Mouse (Mus musculus) hindbrain, embryonic 11.5 days (tissue): ENCODE measurements around the gene Col4a6. TPM values are rescaled to one million over a fixed set of nuclear protein-coding genes. Genes with fewer than 3 reads are reported as not detected.

Experiments used
- ATAC-seq: fragments of 200-750 bp; cut with Nextera tagmentation; 2 replicates; pipeline ENCODE4 v1.8.0; 2017; ENCODE audit warnings: mild to moderate bottlenecking, moderate TSS enrichment, moderate library complexity; ENCODE audit not compliant: low FRiP score
- DNase-seq: peaks from one replicate; pipeline ENCODE4 v3.0.0-alpha.2; 2015; ENCODE audit warnings: low spot score
- H3K27ac ChIP-seq: fragments of 300-500 bp; sonication (generic); 2 replicates; pipeline ENCODE4 v1.5.1; 2014; ENCODE audit warnings: mild to moderate bottlenecking, low read depth, low read length
- H3K27me3 ChIP-seq: fragments of 300-500 bp; sonication (generic); 2 replicates; pipeline ENCODE4 v1.6.1; 2014; ENCODE audit warnings: mild to moderate bottlenecking, low read length, moderate library complexity, mixed read lengths; ENCODE audit not compliant: control insufficient read depth, insufficient read depth
- H3K36me3 ChIP-seq: fragments of 300-500 bp; sonication (generic); 2 replicates; pipeline ENCODE4 v1.6.1; 2014; ENCODE audit warnings: mild to moderate bottlenecking, low read length, moderate library complexity, mixed read lengths; ENCODE audit not compliant: control insufficient read depth, insufficient read depth
- H3K4me1 ChIP-seq: fragments of 300-500 bp; sonication (generic); replicated peaks from 2 replicates; pipeline ENCODE4 v1.6.1; 2014; ENCODE audit warnings: low read length, mixed read lengths; ENCODE audit not compliant: control insufficient read depth, insufficient read depth
- H3K4me2 ChIP-seq: fragments of 300-500 bp; sonication (generic); replicated peaks from 2 replicates; pipeline ENCODE4 v1.6.1; 2014; ENCODE audit warnings: mild to moderate bottlenecking, low read depth, low read length
- H3K4me3 ChIP-seq: fragments of 300-500 bp; sonication (generic); 2 replicates; pipeline ENCODE4 v1.5.1; 2014; ENCODE audit warnings: low read depth, low read length
- H3K9ac ChIP-seq: fragments of 300-500 bp; sonication (generic); 2 replicates; pipeline ENCODE4 v1.6.1; 2014; ENCODE audit warnings: low read depth, low read length
- H3K9me3 ChIP-seq: fragments of 300-500 bp; sonication (generic); 2 replicates; pipeline ENCODE4 v1.6.1; 2016; ENCODE audit warnings: low read length; ENCODE audit not compliant: control insufficient read depth
- WGBS: fragments of 180-500 bp; shearing (Covaris S2); extraction: QIAGEN DNeasy Blood & Tissue Kit; methylation state at CpG from one replicate; pipeline ENCODE4 v1.1.7; 2014; 5-methylcytosine and 5-hydroxymethylcytosine counted together
- polyA plus RNA-seq: library from polyadenylated mRNA; unstranded; fragments of >200 nt; fragmentation: Nextera tagmentation; extraction: Ambion mirVana; gene quantifications from 2 replicates; pipeline ENCODE4 v1.2.1, GENCODE M21; 2014

Gene Col4a6
- polyA plus RNA-seq, 1 experiment from 2014 or later: 2.4 TPM

- no peak for DNase-seq
- Histone ChIP-seq H3K27ac (no peak overlapping the region), H3K36me3 (no peaks in the 10 kb centered on the region), H3K27me3 (no peaks in the 10 kb centered on the region), H3K9me3 (no peaks in the 10 kb centered on the region), H3K4me3 (no peak overlapping the region), H3K9ac (no peak overlapping the region), H3K4me2 (no peak overlapping the region), H3K4me1 (no peaks in the 10 kb centered on the region)
- 69% methylated on average over 2 of the region's 2 CpGs for WGBS
- ATAC-seq: no peak
These were observed 58.6 kb downstream of the Col4a6 start for GRCm38 (mm10) chrX:141415318-141415717.

- Histone ChIP-seq H3K27ac (no peak overlapping the region), H3K36me3 (no peaks in the 10 kb centered on the region), H3K4me3 (no peak overlapping the region), H3K4me2 (no peak overlapping the region), H3K4me1 (no peaks in the 10 kb centered on the region), H3K27me3 (peaks cover 2% of the 10 kb centered on the region; the same call in 1 of the 2 replicates), H3K9me3 (no peaks in the 10 kb centered on the region), H3K9ac (no peak overlapping the region)
- ATAC-seq (no peak), DNase-seq (no peak)
- WGBS: 81% methylated on average over 3 of the region's 3 CpGs
These were observed 77.6 kb downstream of the Col4a6 start for GRCm38 (mm10) chrX:141396243-141396642.

- Histone ChIP-seq H3K27ac (0 out of 2 replicates have a peak overlapping the region, but pooled peaks have one; percentile 7), H3K4me1 (no peaks in the 10 kb centered on the region), H3K9ac (no peak overlapping the region), H3K27me3 (peaks cover 2% of the 10 kb centered on the region), H3K36me3 (no peaks in the 10 kb centered on the region), H3K9me3 (no peaks in the 10 kb centered on the region), H3K4me3 (no peak overlapping the region), H3K4me2 (no peak overlapping the region)
- WGBS: 48% methylated on average over 3 of the region's 3 CpGs
- peak; percentile 5 for DNase-seq
- ATAC-seq: peak; percentile 81
These were observed 88.3 kb downstream of the Col4a6 start for GRCm38 (mm10) chrX:141385399-141386105.

GRCm38 (mm10) chrX:141384632-141385031, 89.2 kb downstream of the Col4a6 start:
- ATAC-seq: peak; percentile 80
- Histone ChIP-seq H3K9ac (no peak overlapping the region), H3K27me3 (peaks cover 2% of the 10 kb centered on the region), H3K4me1 (no peaks in the 10 kb centered on the region), H3K9me3 (no peaks in the 10 kb centered on the region), H3K4me3 (no peak overlapping the region), H3K36me3 (no peaks in the 10 kb centered on the region), H3K4me2 (no peak overlapping the region), H3K27ac (peak overlapping the region; percentile 39; the same call in 1 of the 2 replicates)
- peak; percentile 13 for DNase-seq
- 34% methylated on average over 2 of the region's 2 CpGs for WGBS

GRCm38 (mm10) chrX:141370276-141370675, 103.6 kb downstream of the Col4a6 start:
- 90% methylated on average over 1 of the region's 1 CpGs for WGBS
- no peaks in the 10 kb centered on the region for H3K36me3 ChIP-seq
- no peaks in the 10 kb centered on the region for H3K9me3 ChIP-seq
- no peak overlapping the region for H3K27ac ChIP-seq
- no peak overlapping the region for H3K4me3 ChIP-seq
- DNase-seq (no peak), ATAC-seq (no peak)
- no peaks in the 10 kb centered on the region; the same call in 1 of the 2 replicates for H3K27me3 ChIP-seq
- no peak overlapping the region for H3K4me2 ChIP-seq
- H3K4me1 ChIP-seq: no peaks in the 10 kb centered on the region
- no peak overlapping the region for H3K9ac ChIP-seq

GRCm38 (mm10) chrX:141363331-141363730, 110.5 kb downstream of the Col4a6 start:
- no peak overlapping the region for H3K27ac ChIP-seq
- H3K9me3 ChIP-seq: no peaks in the 10 kb centered on the region
- no peak overlapping the region for H3K4me2 ChIP-seq
- DNase-seq (no peak), ATAC-seq (no peak)
- no peaks in the 10 kb centered on the region for H3K4me1 ChIP-seq
- no peaks in the 10 kb centered on the region; the same call in 1 of the 2 replicates for H3K27me3 ChIP-seq
- no peaks in the 10 kb centered on the region for H3K36me3 ChIP-seq
- H3K4me3 ChIP-seq: no peak overlapping the region
- no peak overlapping the region for H3K9ac ChIP-seq

- no peaks in the 10 kb centered on the region for H3K27me3 ChIP-seq
- no peak overlapping the region for H3K9ac ChIP-seq
- H3K4me2 ChIP-seq: no peak overlapping the region
- no peak overlapping the region for H3K4me3 ChIP-seq
- ATAC-seq (no peak), DNase-seq (no peak)
- WGBS: 50% methylated on average over 2 of the region's 2 CpGs
- no peak overlapping the region for H3K27ac ChIP-seq
- no peaks in the 10 kb centered on the region for H3K36me3 ChIP-seq
- H3K9me3 ChIP-seq: no peaks in the 10 kb centered on the region
- no peaks in the 10 kb centered on the region for H3K4me1 ChIP-seq
These were observed 132.5 kb downstream of the Col4a6 start for GRCm38 (mm10) chrX:141341417-141341816.

- H3K9me3 ChIP-seq: no peaks in the 10 kb centered on the region
- WGBS: 81% methylated on average over 2 of the region's 2 CpGs
- DNase-seq: no peak
- H3K27me3 ChIP-seq: peaks cover 3% of the 10 kb centered on the region; the same call in 1 of the 2 replicates
- H3K4me1 ChIP-seq: no peaks in the 10 kb centered on the region
- no peak overlapping the region for H3K4me3 ChIP-seq
- ATAC-seq: no peak
- H3K27ac ChIP-seq: no peak overlapping the region
- no peak overlapping the region for H3K4me2 ChIP-seq
- H3K9ac ChIP-seq: no peak overlapping the region
- H3K36me3 ChIP-seq: no peaks in the 10 kb centered on the region
These were observed 145.8 kb downstream of the Col4a6 start for GRCm38 (mm10) chrX:141328044-141328443.

GRCm38 (mm10) chrX:141324201-141324600, 149.7 kb downstream of the Col4a6 start:
- no peak overlapping the region for H3K4me2 ChIP-seq
- no peak for DNase-seq
- no peaks in the 10 kb centered on the region for H3K36me3 ChIP-seq
- no peak overlapping the region for H3K4me3 ChIP-seq
- H3K9ac ChIP-seq: no peak overlapping the region
- no peaks in the 10 kb centered on the region for H3K9me3 ChIP-seq
- no peaks in the 10 kb centered on the region for H3K4me1 ChIP-seq
- no peak for ATAC-seq
- WGBS: 62% methylated on average over 3 of the region's 3 CpGs
- peaks cover 3% of the 10 kb centered on the region; the same call in 1 of the 2 replicates for H3K27me3 ChIP-seq
- no peak overlapping the region for H3K27ac ChIP-seq
